In the genomic region with DNA sequence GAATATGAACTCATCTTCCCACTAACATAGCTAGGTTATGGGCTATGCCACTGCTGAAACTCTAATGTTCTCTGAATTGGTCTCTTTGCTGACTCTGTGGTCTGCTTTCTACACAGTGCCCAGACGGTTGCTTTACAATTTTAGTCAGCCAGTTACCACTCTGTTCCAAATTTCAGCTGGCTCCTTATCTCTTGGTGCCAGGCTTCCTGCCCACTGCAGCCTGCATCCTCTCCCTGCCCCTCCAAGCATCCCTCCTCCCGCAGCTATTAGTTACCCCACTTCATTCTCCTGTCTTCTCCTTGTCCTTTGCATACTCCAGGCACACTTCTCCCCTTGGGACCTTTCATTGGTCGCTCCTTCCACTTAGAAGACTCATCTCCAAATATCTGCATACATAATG, we compare ENCODE assay signal across 25 mouse cellular contexts.
DNase-seq lines count a peak whose midpoint lies in the region; ATAC-seq and TF ChIP-seq lines count a peak whose summit lies in the region.
"Had no signal": no experiment of that assay in that cellular context is flagged by ENCODE, and none has a peak within 500 bp of the region (broad histone marks: within the 10 kb centered on the region; RNA-seq: fewer than 3 reads in every experiment).

No protein-coding gene starts in this region.

- H3K36me3 ChIP-seq in liver, embryonic 11.5 days (ENCODE audit: control insufficient read depth, insufficient read depth, low read length): no peaks in the 10 kb centered on the region
- no peaks in the 10 kb centered on the region for H3K36me3 ChIP-seq in liver, embryonic 14.5 days (replicated peaks; ENCODE audit: control insufficient read depth, insufficient read depth, low read depth)
- no peaks in the 10 kb centered on the region for H3K36me3 ChIP-seq in hindbrain, embryonic 12.5 days
- H3K36me3 ChIP-seq: hindbrain, embryonic 10.5 days; midbrain, embryonic 13.5 days; neural tube, embryonic 13.5 days had no signal

- H3K4me2 ChIP-seq in liver, embryonic 11.5 days: no peak overlapping the region
- no peak overlapping the region for H3K4me2 ChIP-seq in liver, embryonic 14.5 days (ENCODE audit: low read depth)
- no peak overlapping the region for H3K4me2 ChIP-seq in hindbrain, embryonic 12.5 days (replicated peaks)
- H3K4me2 ChIP-seq: heart, embryonic 11.5 days; midbrain, embryonic 13.5 days; neural tube, embryonic 13.5 days had no signal

- H3K4me3 ChIP-seq in liver, embryonic 11.5 days (ENCODE audit: low read depth, low read length): no peak overlapping the region
- no peak overlapping the region for H3K4me3 ChIP-seq in liver, embryonic 14.5 days (ENCODE audit: insufficient read depth in 1 of 2, low read depth in 2 of 2, low read length in 2 of 2)
- no peak overlapping the region for H3K4me3 ChIP-seq in hindbrain, embryonic 12.5 days
- H3K4me3 ChIP-seq: erythroblast, embryonic 14.5 days; hindbrain, embryonic 10.5 days; megakaryocyte, embryonic 14.5 days; midbrain, embryonic 13.5 days; neural tube, embryonic 13.5 days had no signal

- no peaks in the 10 kb centered on the region for H3K4me1 ChIP-seq in liver, embryonic 11.5 days (replicated peaks; ENCODE audit: control insufficient read depth, insufficient read depth, low read length)
- no peaks in the 10 kb centered on the region for H3K4me1 ChIP-seq in liver, embryonic 14.5 days (replicated peaks; ENCODE audit: control insufficient read depth in 2 of 2, insufficient read depth in 2 of 2, low read length in 1 of 2)
- no peaks in the 10 kb centered on the region for H3K4me1 ChIP-seq in hindbrain, embryonic 12.5 days
- H3K4me1 ChIP-seq: hindbrain, embryonic 10.5 days; midbrain, embryonic 13.5 days had no signal

- no peaks in the 10 kb centered on the region for H3K9me3 ChIP-seq in liver, embryonic 11.5 days (ENCODE audit: control insufficient read depth, low read length)
- H3K9me3 ChIP-seq in liver, embryonic 14.5 days (ENCODE audit: control insufficient read depth, low read length): no peaks in the 10 kb centered on the region
- H3K9me3 ChIP-seq in hindbrain, embryonic 12.5 days (replicated peaks): no peaks in the 10 kb centered on the region
- H3K9me3 ChIP-seq: hindbrain, embryonic 10.5 days; megakaryocyte, embryonic 14.5 days; midbrain, embryonic 13.5 days; neural tube, embryonic 13.5 days had no signal

- DNase-seq in liver, embryonic 11.5 days (ENCODE audit: low spot score): no peak
- DNase-seq in liver: no peak
- no peak for DNase-seq in liver, embryonic 14.5 days (ENCODE audit: low read depth in 3 of 3, low spot score in 3 of 3)
- no peak for DNase-seq in kidney, postnatal 14 days
- no peak for DNase-seq in gastrocnemius, adult 8-10 months (ENCODE audit: low spot score in 2 of 2)
- DNase-seq: adrenal gland, adult 8-10 months; cerebellum, adult 11-12 months; cerebellum, postnatal 10 days; forebrain, postnatal 0 days; gastrocnemius, postnatal 10 days; heart, postnatal 10 days; kidney, adult 2 months; kidney, postnatal 4 days; layer of hippocampus, postnatal 36 days; left cerebral cortex, postnatal 4 days; lung, adult 2 months had no signal

- 0 out of 2 replicates have a peak, but pooled peaks have one; percentile 47 for ATAC-seq in liver, embryonic 11.5 days (replicated peaks; ENCODE audit: low FRiP score)
- ATAC-seq in common myeloid progenitor, adult 5-6 weeks (replicated peaks; ENCODE audit: low read depth, poor library complexity, severe bottlenecking): peak; percentile 100
- ATAC-seq in liver, embryonic 14.5 days (ENCODE audit: insufficient read depth): peak; percentile 39; the same call in 1 of the 2 replicates
- no peak for ATAC-seq in hindbrain, embryonic 12.5 days (ENCODE audit: low FRiP score)
- ATAC-seq: forebrain, postnatal 0 days; hindbrain, embryonic 16.5 days; midbrain, embryonic 13.5 days had no signal

- H3K27me3 ChIP-seq in liver, embryonic 11.5 days (replicated peaks; ENCODE audit: control insufficient read depth, insufficient read depth, low read length): no peaks in the 10 kb centered on the region
- no peaks in the 10 kb centered on the region for H3K27me3 ChIP-seq in liver, embryonic 14.5 days (ENCODE audit: control insufficient read depth, insufficient read depth, low read length)
- no peaks in the 10 kb centered on the region for H3K27me3 ChIP-seq in hindbrain, embryonic 12.5 days
- H3K27me3 ChIP-seq: megakaryocyte, embryonic 14.5 days; midbrain, embryonic 13.5 days; neural tube, embryonic 13.5 days had no signal

- no peak overlapping the region for H3K27ac ChIP-seq in liver, embryonic 11.5 days (ENCODE audit: low read depth, low read length)
- no peak overlapping the region for H3K27ac ChIP-seq in liver, embryonic 14.5 days
- no peak overlapping the region for H3K27ac ChIP-seq in hindbrain, embryonic 12.5 days
- H3K27ac ChIP-seq: hindbrain, embryonic 10.5 days; midbrain, embryonic 13.5 days; neural tube, embryonic 13.5 days had no signal

- no peak overlapping the region for H3K9ac ChIP-seq in liver, embryonic 11.5 days (ENCODE audit: low read depth, low read length)
- no peak overlapping the region for H3K9ac ChIP-seq in liver, embryonic 14.5 days (replicated peaks)
- H3K9ac ChIP-seq in hindbrain, embryonic 12.5 days: no peak overlapping the region
- H3K9ac ChIP-seq: forebrain, postnatal 0 days; midbrain, embryonic 13.5 days; neural tube, embryonic 13.5 days had no signal

- 48% methylated on average over 3 of the region's 3 CpGs for WGBS in liver, embryonic 11.5 days
- WGBS in liver, embryonic 14.5 days (ENCODE audit: insufficient replicate concordance): 8% methylated on average over 3 of the region's 3 CpGs
- WGBS in hindbrain, embryonic 12.5 days: 82% methylated on average over 3 of the region's 3 CpGs

- peak; percentile 29; the same call in 1 of the 2 replicates for TF ChIP-seq EP300 in liver, embryonic 14.5 days (IDR thresholded peaks at IDR 0.05; ENCODE audit: low read depth)

- TF ChIP-seq CTCF in liver, embryonic 14.5 days (IDR thresholded peaks at IDR 0.05; ENCODE audit: low read depth): no peak
